Mouse (Mus musculus): Measurements from ENCODE around the gene Tmem256.
A peak's percentile ranks its signal among the peaks of the same experiment; 100 is the strongest.

DNA sequence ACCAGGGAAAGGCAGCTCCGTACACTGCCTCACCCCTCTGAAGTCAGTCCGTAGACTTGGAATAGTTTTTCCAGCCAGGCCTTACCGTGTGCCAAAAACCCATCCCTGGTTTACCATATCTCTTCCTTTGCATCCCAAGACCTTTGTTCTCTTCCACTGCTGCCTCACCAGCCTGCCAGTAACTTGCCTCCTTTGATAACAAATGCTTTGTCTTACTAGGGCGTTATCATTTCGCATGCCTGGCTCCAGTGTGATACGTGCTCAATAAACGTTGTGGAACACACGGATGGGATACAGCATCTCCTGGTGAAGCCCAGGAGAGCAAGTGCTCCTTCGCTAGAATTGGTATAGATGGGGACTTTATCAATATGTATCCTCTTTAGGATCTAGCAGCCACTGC, 29.0 kb downstream of the Tmem256 start:
- TF ChIP-seq EP300 (IDR thresholded peaks at IDR 0.05; ENCODE audit: low read depth) (peak; percentile 61), CTCF (IDR thresholded peaks at IDR 0.05; ENCODE audit: low read depth) (no peak)

Measured in liver, embryonic 14.5 days (tissue).